Mouse (Mus musculus): ENCODE results near the gene Spag5. TPM values are rescaled to one million over a fixed set of nuclear protein-coding genes. Genes with fewer than 3 reads are reported as not detected.

The Spag5 gene
- polyA plus RNA-seq (2015; fragmentation: Illumina TruSeq; extraction: RNeasy Lipid Tissue Mini Kit (QIAGEN cat#74804); ENCODE audit: insufficient read depth, low read depth, low replicate concordance): not detected

GRCm38 (mm10) chr11:78301357-78302084 lies at the start of gene Spag5:
Gene Spag5, plus strand, starts transcription at chr11:78301529.

GRCm38 (mm10) chr11:78261380-78262352 lies 39.7 kb upstream of the Spag5 start, which contains the start of gene 2610507B11Rik:
Gene 2610507B11Rik, plus strand, starts transcription at chr11:78261752.

GRCm38 (mm10) chr11:78290654-78291053 lies 10.7 kb upstream of the Spag5 start, which contains the start of gene BC030499:
Gene BC030499, plus strand, starts transcription at chr11:78290841.

GRCm38 (mm10) chr11:78322860-78323259 lies 21.5 kb downstream of the Spag5 start, which contains the start of gene Aldoc:
Gene Aldoc, plus strand, starts transcription at chr11:78322968.

GRCm38 (mm10) chr11:78327634-78328511 lies 26.5 kb downstream of the Spag5 start, which contains the start of gene Pigs:
Gene Pigs, plus strand, starts transcription at chr11:78328415.

DNA sequence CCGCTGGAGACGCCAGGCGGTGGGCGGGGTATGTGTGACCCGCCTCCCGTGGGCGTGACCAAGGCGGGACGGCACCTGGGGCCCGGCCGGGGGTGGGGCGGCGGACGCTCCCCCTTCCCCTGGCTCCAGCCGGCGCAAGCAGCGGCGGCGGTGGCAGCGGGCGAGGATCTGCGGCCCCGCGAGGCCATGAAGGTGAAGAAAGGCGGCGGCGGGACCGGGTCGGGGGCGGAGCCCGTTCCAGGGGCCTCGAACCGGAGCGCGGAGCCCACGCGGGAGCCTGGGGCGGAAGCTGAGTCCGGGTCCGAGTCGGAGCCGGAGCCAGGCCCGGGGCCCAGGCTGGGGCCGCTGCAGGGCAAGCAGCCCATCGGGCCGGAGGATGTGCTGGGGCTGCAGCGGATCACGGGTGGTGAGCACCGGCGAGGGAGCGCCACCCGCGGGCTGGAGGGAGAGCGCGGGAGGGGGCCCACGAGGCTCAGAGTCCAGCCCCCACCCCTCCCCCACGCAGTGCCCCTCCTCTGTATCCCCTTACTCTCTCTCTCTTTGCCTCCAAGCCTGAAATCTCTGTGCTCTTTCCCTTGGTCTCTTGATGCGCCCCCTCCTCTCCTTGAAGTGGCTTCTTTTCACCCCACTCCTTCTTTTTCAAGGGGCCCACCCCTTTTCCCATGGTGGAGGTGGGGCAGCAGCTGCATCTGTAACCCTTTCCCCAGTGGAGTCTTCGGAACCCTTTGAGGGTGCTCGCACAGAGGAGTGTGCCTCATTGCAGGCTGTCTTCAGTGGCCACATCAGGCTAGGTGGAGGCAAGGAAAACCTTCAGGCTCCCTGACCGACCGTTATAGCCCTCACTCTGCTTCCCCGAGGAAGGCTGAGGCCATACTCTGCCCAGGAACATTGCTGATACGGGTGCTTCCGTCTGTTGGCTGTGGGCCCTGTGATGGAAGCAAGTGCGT lies 42.3 kb downstream of the Spag5 start, which contains the start of gene Unc119:
Unc119 (plus strand) TSS at position 102 of the 947 bp plus-strand sequence.

Other genes starting within 250 kb of the Spag5 start
- gene Eral1, start 221.1 kb upstream of the Spag5 start, polyA plus RNA-seq (2015; fragmentation: Illumina TruSeq; extraction: RNeasy Lipid Tissue Mini Kit (QIAGEN cat#74804); ENCODE audit: insufficient read depth, low read depth, low replicate concordance): 7.3 TPM
- 3.5 TPM for gene Fam222b, start 206.9 kb upstream of the Spag5 start, polyA plus RNA-seq (2015; fragmentation: Illumina TruSeq; extraction: RNeasy Lipid Tissue Mini Kit (QIAGEN cat#74804); ENCODE audit: insufficient read depth, low read depth, low replicate concordance)
- gene Traf4, start 135.9 kb upstream of the Spag5 start, polyA plus RNA-seq (2015; fragmentation: Illumina TruSeq; extraction: RNeasy Lipid Tissue Mini Kit (QIAGEN cat#74804); ENCODE audit: insufficient read depth, low read depth, low replicate concordance): 4.2 TPM
- gene Nek8, start 124.9 kb upstream of the Spag5 start, polyA plus RNA-seq (2015; fragmentation: Illumina TruSeq; extraction: RNeasy Lipid Tissue Mini Kit (QIAGEN cat#74804); ENCODE audit: insufficient read depth, low read depth, low replicate concordance): 2.8 TPM
- gene Tlcd1, start 124.8 kb upstream of the Spag5 start, polyA plus RNA-seq (2015; fragmentation: Illumina TruSeq; extraction: RNeasy Lipid Tissue Mini Kit (QIAGEN cat#74804); ENCODE audit: insufficient read depth, low read depth, low replicate concordance): 4.9 TPM
- gene Rpl23a, start 117.9 kb upstream of the Spag5 start, polyA plus RNA-seq (2015; fragmentation: Illumina TruSeq; extraction: RNeasy Lipid Tissue Mini Kit (QIAGEN cat#74804); ENCODE audit: insufficient read depth, low read depth, low replicate concordance): 699 TPM
- gene Rab34, start 113.1 kb upstream of the Spag5 start, polyA plus RNA-seq (2015; fragmentation: Illumina TruSeq; extraction: RNeasy Lipid Tissue Mini Kit (QIAGEN cat#74804); ENCODE audit: insufficient read depth, low read depth, low replicate concordance): 8.5 TPM
- gene Proca1, start 108.1 kb upstream of the Spag5 start, polyA plus RNA-seq (2015; fragmentation: Illumina TruSeq; extraction: RNeasy Lipid Tissue Mini Kit (QIAGEN cat#74804); ENCODE audit: insufficient read depth, low read depth, low replicate concordance): 2.8 TPM
- 21.8 TPM for gene Sdf2, start 55.8 kb upstream of the Spag5 start, polyA plus RNA-seq (2015; fragmentation: Illumina TruSeq; extraction: RNeasy Lipid Tissue Mini Kit (QIAGEN cat#74804); ENCODE audit: insufficient read depth, low read depth, low replicate concordance)
- 10.6 TPM for gene Supt6, start 55.5 kb upstream of the Spag5 start, polyA plus RNA-seq (2015; fragmentation: Illumina TruSeq; extraction: RNeasy Lipid Tissue Mini Kit (QIAGEN cat#74804); ENCODE audit: insufficient read depth, low read depth, low replicate concordance)
- 29.5 TPM for gene 2610507B11Rik, start 39.8 kb upstream of the Spag5 start, polyA plus RNA-seq (2015; fragmentation: Illumina TruSeq; extraction: RNeasy Lipid Tissue Mini Kit (QIAGEN cat#74804); ENCODE audit: insufficient read depth, low read depth, low replicate concordance)
- gene BC030499, start 10.7 kb upstream of the Spag5 start, polyA plus RNA-seq (2015; fragmentation: Illumina TruSeq; extraction: RNeasy Lipid Tissue Mini Kit (QIAGEN cat#74804); ENCODE audit: insufficient read depth, low read depth, low replicate concordance): not detected
- gene Aldoc, start 21.4 kb downstream of the Spag5 start, polyA plus RNA-seq (2015; fragmentation: Illumina TruSeq; extraction: RNeasy Lipid Tissue Mini Kit (QIAGEN cat#74804); ENCODE audit: insufficient read depth, low read depth, low replicate concordance): 1.1 TPM
- gene Pigs, start 26.9 kb downstream of the Spag5 start, polyA plus RNA-seq (2015; fragmentation: Illumina TruSeq; extraction: RNeasy Lipid Tissue Mini Kit (QIAGEN cat#74804); ENCODE audit: insufficient read depth, low read depth, low replicate concordance): 7.7 TPM
- gene Unc119, start 42.0 kb downstream of the Spag5 start, polyA plus RNA-seq (2015; fragmentation: Illumina TruSeq; extraction: RNeasy Lipid Tissue Mini Kit (QIAGEN cat#74804); ENCODE audit: insufficient read depth, low read depth, low replicate concordance): 3.8 TPM
- gene Foxn1, start 85.0 kb downstream of the Spag5 start, polyA plus RNA-seq (2015; fragmentation: Illumina TruSeq; extraction: RNeasy Lipid Tissue Mini Kit (QIAGEN cat#74804); ENCODE audit: insufficient read depth, low read depth, low replicate concordance): not detected
- gene Slc13a2, start 120.7 kb downstream of the Spag5 start, polyA plus RNA-seq (2015; fragmentation: Illumina TruSeq; extraction: RNeasy Lipid Tissue Mini Kit (QIAGEN cat#74804); ENCODE audit: insufficient read depth, low read depth, low replicate concordance): not detected
- 2.1 TPM for gene Slc46a1, start 164.2 kb downstream of the Spag5 start, polyA plus RNA-seq (2015; fragmentation: Illumina TruSeq; extraction: RNeasy Lipid Tissue Mini Kit (QIAGEN cat#74804); ENCODE audit: insufficient read depth, low read depth, low replicate concordance)
- gene Sarm1, start 196.2 kb downstream of the Spag5 start, polyA plus RNA-seq (2015; fragmentation: Illumina TruSeq; extraction: RNeasy Lipid Tissue Mini Kit (QIAGEN cat#74804); ENCODE audit: insufficient read depth, low read depth, low replicate concordance): 2.0 TPM
- gene Vtn, start 197.6 kb downstream of the Spag5 start, polyA plus RNA-seq (2015; fragmentation: Illumina TruSeq; extraction: RNeasy Lipid Tissue Mini Kit (QIAGEN cat#74804); ENCODE audit: insufficient read depth, low read depth, low replicate concordance): 22.4 TPM
- gene Sebox, start 201.9 kb downstream of the Spag5 start, polyA plus RNA-seq (2015; fragmentation: Illumina TruSeq; extraction: RNeasy Lipid Tissue Mini Kit (QIAGEN cat#74804); ENCODE audit: insufficient read depth, low read depth, low replicate concordance): not detected
- gene Tmem199, start 210.6 kb downstream of the Spag5 start, polyA plus RNA-seq (2015; fragmentation: Illumina TruSeq; extraction: RNeasy Lipid Tissue Mini Kit (QIAGEN cat#74804); ENCODE audit: insufficient read depth, low read depth, low replicate concordance): 4.0 TPM
- gene Poldip2, start 210.7 kb downstream of the Spag5 start, polyA plus RNA-seq (2015; fragmentation: Illumina TruSeq; extraction: RNeasy Lipid Tissue Mini Kit (QIAGEN cat#74804); ENCODE audit: insufficient read depth, low read depth, low replicate concordance): 12.8 TPM
- gene Tnfaip1, start 234.8 kb downstream of the Spag5 start, polyA plus RNA-seq (2015; fragmentation: Illumina TruSeq; extraction: RNeasy Lipid Tissue Mini Kit (QIAGEN cat#74804); ENCODE audit: insufficient read depth, low read depth, low replicate concordance): 11.8 TPM
- 65.8 TPM for gene Ift20, start 234.8 kb downstream of the Spag5 start, polyA plus RNA-seq (2015; fragmentation: Illumina TruSeq; extraction: RNeasy Lipid Tissue Mini Kit (QIAGEN cat#74804); ENCODE audit: insufficient read depth, low read depth, low replicate concordance)
- 164 TPM for gene Tmem97, start 249.2 kb downstream of the Spag5 start, polyA plus RNA-seq (2015; fragmentation: Illumina TruSeq; extraction: RNeasy Lipid Tissue Mini Kit (QIAGEN cat#74804); ENCODE audit: insufficient read depth, low read depth, low replicate concordance)

All from pancreas, adult 10 weeks (tissue).